Mouse (Mus musculus) MN1 (cell line): ENCODE data around the gene Dock9.

Experiments used
- DNase-seq: peaks from one replicate; pipeline ENCODE4 v3.0.0-alpha.2; 2016; ENCODE audit warnings: low spot score

Gene Dock9

DNA sequence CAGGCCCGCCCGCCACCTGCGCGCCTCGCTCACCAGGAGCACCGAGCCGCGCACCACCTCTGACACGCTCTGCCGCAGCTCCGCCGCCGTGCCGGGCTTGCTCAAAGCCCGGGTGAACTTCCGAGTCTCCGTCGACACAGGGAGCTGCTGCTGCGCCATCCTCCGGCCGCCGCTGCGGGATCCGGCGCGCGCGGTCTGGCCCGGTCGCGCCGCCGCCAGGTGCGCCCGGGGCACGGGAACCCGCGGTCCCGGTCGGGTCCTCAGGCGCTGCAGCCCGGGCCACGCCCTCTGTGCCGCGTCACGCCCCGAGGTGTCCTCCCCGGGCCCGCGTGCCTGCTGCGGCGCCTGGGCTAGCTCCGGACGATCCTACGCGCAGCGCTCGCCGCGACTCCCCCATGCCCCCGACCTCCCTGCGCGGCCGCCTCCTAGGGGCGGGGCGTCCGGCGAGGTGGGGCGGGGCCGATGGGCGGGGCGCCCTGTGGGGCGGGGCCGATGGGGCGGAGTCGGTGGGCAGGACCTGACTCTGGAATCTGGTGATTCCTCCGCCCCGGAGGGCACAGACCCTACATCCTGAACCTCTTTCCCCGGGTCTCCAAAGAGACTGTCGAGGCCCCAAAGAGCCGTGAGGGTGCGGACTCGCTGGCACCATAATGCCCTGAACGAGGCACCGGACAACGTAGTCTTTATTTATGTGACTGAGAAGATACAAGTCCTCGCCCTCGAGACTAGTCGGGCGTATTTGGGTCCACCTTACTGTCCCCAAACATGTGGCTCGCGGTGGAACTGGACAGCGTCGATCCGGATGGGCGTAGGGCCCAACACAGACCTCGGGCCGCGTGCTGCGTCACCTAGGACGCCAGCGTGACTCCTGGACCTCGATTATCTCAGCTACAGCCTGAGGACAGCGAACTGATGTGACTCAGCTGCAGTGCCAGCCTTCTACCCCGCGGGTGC lies at the start of gene Dock9:
Gene Dock9 (minus strand): TSS at position 381 of the 954 bp plus-strand sequence.
- DNase-seq: peak; percentile 91

DNA sequence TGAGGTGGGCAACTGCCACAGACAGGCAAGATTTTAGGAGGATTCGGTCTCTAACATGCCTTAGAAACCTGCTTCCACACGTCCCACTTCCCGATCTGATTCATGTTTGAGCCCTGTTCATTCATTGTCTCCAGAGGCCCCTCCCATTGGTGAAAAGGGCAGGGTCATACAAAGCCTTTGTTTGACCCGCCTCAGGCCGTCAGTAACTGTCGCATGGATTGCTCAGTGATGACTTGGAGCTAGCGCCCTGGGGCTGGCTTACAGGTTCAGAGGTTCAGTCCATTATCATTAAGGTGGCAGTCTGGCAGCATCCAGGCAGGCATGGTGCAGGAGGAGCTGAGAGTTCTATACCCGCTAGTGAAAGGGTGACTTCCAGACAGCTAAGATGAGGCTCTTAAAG lies 46.8 kb upstream of the Dock9 start:
- DNase-seq: no peak

DNA sequence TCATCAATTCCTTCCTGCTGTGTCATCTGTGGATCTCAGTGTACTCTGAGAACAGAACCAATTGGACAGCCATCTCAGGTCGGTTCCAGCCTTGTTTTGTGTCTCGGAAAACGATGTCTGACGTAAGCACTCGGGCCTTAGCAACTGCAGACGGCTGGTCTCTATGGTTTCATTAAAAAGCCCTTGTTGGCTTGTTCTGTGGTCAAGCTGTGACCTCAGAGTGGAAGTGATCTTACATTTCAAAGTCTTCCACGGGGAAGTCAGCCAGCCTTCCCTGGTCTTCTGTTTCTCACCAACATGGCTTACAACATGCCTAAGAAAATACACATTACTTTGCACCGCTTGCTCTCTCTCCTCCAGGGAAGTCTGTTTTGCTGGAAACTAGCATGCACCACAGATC lies 42.6 kb upstream of the Dock9 start:
- no peak for DNase-seq

DNA sequence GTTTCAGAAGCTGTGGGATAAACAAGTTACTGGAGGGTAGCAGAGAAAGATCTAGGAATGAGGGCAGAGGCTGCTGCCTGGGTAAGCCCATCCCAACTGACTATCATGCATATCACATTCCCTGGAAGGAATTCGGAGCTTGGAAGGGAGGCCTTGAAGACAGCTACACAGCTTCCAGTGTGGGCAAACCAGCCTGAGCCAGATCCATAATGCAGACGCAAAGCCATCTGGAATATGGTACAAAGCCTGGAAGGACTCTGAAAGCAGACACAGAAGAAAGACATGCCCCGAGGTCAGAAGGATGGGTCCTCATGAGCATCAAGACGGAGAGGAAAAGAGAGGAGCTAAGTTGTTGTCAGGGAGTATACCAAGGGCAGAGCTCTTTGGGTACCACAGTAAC lies 40.5 kb upstream of the Dock9 start:
- DNase-seq: no peak

DNA sequence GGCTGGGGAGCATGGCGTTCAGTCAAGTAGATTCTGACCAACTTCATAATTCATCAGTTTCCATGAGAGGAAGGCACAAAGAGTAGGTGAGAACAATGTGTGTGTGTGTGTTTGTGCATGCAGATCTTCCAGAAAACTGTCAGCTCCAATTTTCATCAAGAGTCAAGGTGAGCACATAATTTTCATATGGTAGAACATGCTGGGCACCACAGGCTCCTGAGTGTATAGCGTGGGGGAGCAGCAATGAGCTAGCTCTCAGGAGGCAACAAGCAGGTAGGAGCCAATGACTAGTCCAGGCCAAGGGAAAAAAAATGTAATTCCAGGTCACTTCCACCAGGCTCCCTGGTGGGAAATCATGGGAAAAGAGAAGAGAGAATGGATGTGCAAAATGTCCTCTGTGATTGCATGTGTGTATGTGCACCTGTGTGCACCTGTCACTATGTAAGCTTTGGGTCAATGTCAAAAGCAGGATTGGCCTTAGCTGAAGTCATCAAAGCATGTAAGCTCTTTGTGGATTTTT lies 35.4 kb upstream of the Dock9 start:
- no peak for DNase-seq

DNA sequence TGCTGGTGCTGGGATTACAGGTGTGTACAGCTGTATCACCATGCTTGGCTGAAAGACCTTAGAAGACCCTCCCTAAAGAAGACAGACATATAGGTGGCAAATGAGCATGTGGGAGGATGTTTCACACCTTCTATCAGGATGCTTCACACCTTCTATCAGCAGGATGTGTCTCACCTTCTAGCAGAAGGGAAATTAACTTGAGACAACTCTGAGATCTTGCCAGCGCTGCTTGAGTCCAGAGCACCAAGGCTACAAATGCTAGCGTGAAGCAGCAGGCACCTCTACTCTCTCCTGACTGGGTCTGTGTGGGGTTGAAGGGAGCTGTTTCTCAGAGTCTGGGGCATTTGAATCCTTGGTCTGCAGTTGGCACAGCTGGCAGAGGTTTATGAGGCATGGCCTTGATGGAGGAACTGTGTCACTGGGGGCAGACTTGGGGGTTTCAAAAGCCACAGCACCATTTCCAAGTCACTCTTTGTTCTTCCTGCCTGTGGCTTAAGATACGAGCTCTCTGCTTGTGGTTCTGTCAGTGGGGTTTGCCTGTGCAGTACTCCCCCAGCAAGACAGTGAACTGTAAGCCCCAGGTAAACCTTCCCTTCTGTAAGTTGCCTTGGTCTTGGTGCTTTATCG lies 32.3 kb upstream of the Dock9 start:
- DNase-seq: no peak

GRCm38 (mm10) chr14:121827091-121827490 lies 29.5 kb upstream of the Dock9 start:
- no peak for DNase-seq

DNA sequence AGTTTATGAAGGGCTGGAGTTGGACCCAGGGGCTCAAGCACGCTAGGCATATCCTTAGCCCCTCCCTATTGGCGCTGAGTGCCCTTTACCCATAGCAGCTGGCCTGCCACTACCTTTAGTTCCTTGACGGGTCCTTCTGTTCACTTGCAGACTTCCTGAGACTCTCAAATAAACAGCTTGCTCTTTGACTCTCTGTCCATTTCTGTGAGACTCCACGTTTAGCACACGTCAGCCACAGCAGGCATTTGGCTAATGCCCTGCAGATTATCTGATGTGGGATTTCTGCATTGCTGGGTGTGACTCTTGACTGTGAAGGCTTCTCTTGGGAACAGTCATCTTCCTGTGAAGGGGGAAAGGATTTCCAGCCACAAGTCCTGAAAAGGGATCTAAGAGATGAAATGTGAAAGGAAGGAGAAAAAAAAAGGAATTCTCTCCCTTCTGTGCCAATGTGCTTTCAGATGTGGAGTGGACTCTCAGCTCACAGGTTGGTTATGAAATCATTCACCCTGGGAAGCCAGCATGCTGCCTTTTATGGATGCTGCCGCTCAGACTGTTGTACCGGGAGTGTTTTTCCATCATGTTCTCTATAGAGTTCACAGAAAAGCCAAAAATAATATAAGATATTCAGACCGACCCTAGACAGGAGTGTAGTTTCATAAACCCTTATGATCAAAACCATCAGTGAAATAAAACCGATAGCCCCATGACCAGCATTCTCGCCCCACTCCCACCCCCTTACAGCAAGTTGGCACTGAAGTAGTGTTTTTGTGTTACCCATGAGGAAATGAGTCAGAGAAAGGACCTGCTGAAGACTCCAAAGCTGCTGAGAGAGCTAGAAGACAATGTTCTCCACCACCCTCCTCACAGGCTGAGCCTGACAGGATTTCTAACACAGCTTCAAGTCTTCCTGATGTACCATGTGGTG lies 28.1 kb upstream of the Dock9 start:
- DNase-seq: peak; percentile 70

GRCm38 (mm10) chr14:121824322-121825103 lies 26.9 kb upstream of the Dock9 start:
- DNase-seq: peak; percentile 93

DNA sequence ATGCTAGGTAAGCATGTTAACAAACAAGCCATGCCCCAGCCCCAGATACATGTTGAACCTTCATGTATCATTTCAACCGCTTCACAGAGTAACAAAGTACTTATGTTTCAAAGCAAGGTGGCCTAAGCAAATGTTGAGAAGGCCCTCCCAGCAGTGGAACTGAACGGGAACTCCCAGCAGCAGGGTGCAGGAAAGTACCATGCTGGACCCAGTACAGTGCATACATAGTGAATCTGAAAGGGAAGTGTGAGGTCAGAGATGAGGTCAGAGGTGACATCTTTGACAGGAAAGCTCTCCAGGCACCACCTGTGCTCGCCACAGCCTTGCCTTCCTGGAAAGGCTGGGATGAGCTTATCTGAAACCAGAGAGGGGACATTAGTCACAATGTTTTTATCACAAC lies 25.4 kb upstream of the Dock9 start:
- DNase-seq: no peak

DNA sequence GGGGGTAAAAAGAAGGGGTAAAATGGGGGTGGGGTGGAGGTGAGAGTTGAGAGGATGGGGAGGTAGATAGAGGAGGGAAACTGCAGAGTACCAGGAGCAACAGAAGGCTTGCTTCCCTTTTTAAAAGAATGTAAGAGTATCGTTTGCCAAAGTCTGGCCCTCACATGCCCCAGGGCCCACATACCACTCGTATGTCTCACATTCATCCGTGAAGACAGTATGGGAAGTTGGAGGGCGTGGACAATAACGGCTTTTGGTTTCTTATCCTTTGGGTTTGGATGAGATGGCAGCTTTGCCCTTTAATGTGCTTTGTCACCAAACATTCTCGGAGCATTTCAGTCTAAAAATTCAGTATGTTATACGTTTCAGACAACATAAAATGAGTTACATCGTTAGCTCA lies 24.9 kb upstream of the Dock9 start:
- no peak for DNase-seq

- DNase-seq: no peak
Measured at GRCm38 (mm10) chr14:121806791-121807190, 9.2 kb upstream of the Dock9 start.

- no peak for DNase-seq
Measured at GRCm38 (mm10) chr14:121806316-121806715, 8.7 kb upstream of the Dock9 start.

- peak; percentile 17 for DNase-seq
Measured at GRCm38 (mm10) chr14:121804461-121804860, 6.8 kb upstream of the Dock9 start.

DNA sequence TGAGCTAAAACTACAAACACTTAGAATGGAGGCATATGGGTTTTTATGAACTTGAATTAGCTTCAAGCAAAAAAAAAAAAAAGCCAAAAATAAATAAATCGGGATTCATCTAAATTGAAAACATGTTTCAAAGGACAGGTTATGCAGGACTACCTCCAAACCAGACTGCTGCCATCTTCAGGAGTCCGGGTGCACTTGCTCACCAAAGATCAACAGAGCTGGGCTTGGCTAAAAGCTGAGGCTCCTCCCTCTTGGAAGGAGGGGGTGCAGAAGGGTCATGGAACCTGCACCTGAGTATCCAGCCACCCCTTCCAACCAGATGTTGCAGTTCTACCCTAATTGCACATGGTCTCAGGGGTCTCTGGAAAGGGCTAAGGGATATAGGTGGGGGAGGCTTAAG lies 3.3 kb upstream of the Dock9 start:
- peak; percentile 25 for DNase-seq

GRCm38 (mm10) chr14:121799112-121799511 lies 1.5 kb upstream of the Dock9 start:
- DNase-seq: no peak

- peak; percentile 92 for DNase-seq
Measured at GRCm38 (mm10) chr14:121798411-121798799, 768 bp upstream of the Dock9 start.

GRCm38 (mm10) chr14:121796571-121797456 lies 823 bp downstream of the Dock9 start:
- DNase-seq: no peak

- DNase-seq: no peak
Measured at GRCm38 (mm10) chr14:121795536-121795935, 2.1 kb downstream of the Dock9 start.

DNA sequence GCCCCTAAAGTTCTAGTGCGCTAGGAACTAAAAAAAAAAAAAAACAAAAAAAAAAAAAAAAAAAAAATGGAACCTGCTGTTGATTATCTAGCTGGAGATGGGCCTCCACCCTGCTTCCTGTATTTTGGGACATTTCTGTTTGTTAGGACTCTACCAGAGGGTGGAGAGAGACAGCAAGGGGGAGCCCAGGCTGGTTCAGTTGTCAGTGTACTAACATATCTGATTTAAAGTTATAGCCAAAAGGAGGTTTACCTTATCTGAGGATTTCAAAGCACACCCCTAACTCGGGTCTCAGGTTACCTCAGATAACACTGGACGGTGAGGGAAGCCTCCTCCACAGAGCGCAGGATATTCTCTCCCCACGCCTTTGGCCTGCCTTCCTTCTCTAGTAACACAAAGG lies 4.0 kb downstream of the Dock9 start:
- DNase-seq: no peak
